ENCODE assay signal across 18 mouse cellular contexts in genomic region chr9:56368814-56369213, GRCm38 (mm10). TPM values are rescaled to one million over a fixed set of nuclear protein-coding genes. Genes with fewer than 3 reads are reported as not detected.
A peak's percentile ranks its signal among the peaks of the same experiment; 100 is the strongest.
DNase-seq lines count a peak whose midpoint lies in the region; ATAC-seq and TF ChIP-seq lines count a peak whose summit lies in the region.
"Had no signal": no experiment of that assay in that cellular context is flagged by ENCODE, and none has a peak within 500 bp of the region (broad histone marks: within the 10 kb centered on the region; RNA-seq: fewer than 3 reads in every experiment).

No protein-coding gene starts in this region.

- no peak for TF ChIP-seq CTCF in testis, adult 2 months (IDR thresholded peaks at IDR 0.05; ENCODE audit: control insufficient read depth, insufficient read depth, insufficient replicate concordance, low read depth, low read length)

- no peaks in the 10 kb centered on the region for H3K27me3 ChIP-seq in kidney, embryonic 14.5 days (ENCODE audit: control insufficient read depth, insufficient read depth, low read length)
- no peaks in the 10 kb centered on the region for H3K27me3 ChIP-seq in testis, adult 2 months (ENCODE audit: control insufficient read depth, insufficient read depth, low read length)
- H3K27me3 ChIP-seq: forebrain, embryonic 12.5 days; hindbrain, embryonic 12.5 days had no signal

- H3K9ac ChIP-seq in kidney, embryonic 14.5 days (ENCODE audit: low read depth, low read length) = no peak overlapping the region
- H3K9ac ChIP-seq: forebrain, embryonic 12.5 days; hindbrain, embryonic 12.5 days had no signal

- no peak overlapping the region for H3K4me3 ChIP-seq in kidney, embryonic 14.5 days (ENCODE audit: low read length)
- H3K4me3 ChIP-seq in testis, adult 2 months (ENCODE audit: control insufficient read depth, low read depth, low read length) = no peak overlapping the region
- H3K4me3 ChIP-seq: forebrain, embryonic 12.5 days; hindbrain, embryonic 12.5 days had no signal

- H3K27ac ChIP-seq in kidney, embryonic 14.5 days (ENCODE audit: low read depth, low read length) = peak overlapping the region; percentile 3; the same call in 1 of the 2 replicates
- peak overlapping the region; percentile 49; the same call in 1 of the 2 replicates for H3K27ac ChIP-seq in testis, adult 2 months (ENCODE audit: control insufficient read depth, insufficient read depth, low read depth, low read length)
- H3K27ac ChIP-seq: forebrain, embryonic 12.5 days; hindbrain, embryonic 12.5 days had no signal

- no peaks in the 10 kb centered on the region for H3K36me3 ChIP-seq in kidney, embryonic 14.5 days (ENCODE audit: control insufficient read depth, insufficient read depth, low read length)
- no peaks in the 10 kb centered on the region for H3K36me3 ChIP-seq in testis, adult 2 months (ENCODE audit: control insufficient read depth, insufficient read depth, low read length)
- H3K36me3 ChIP-seq: forebrain, embryonic 12.5 days; hindbrain, embryonic 12.5 days had no signal

- ATAC-seq in kidney, embryonic 14.5 days (ENCODE audit: low FRiP score, low TSS enrichment) = no peak
- ATAC-seq in erythroid progenitor cell, adult 5-6 weeks (replicated peaks; ENCODE audit: low FRiP score, poor library complexity, severe bottlenecking) = no peak
- ATAC-seq: activated CD4-positive, CD25-positive, alpha-beta regulatory T cell, adult 4 months; inflammation-experienced regulatory T-cells, adult 6 months had no signal

- peak; percentile 22 to 26 for DNase-seq in heart, adult 18-20 months
- no peak for DNase-seq in heart, postnatal 25 days (ENCODE audit: low spot score)
- no peak for DNase-seq in kidney, adult 8-10 months
- DNase-seq in testis, postnatal 10 days (ENCODE audit: low spot score) = no peak
- DNase-seq in cerebellum, adult 9-11 months = no peak
- DNase-seq: cerebellum, postnatal 25 days; gastrocnemius, postnatal 14 days; lung, adult 2 months; midbrain, embryonic 14.5 days; right cerebral cortex, postnatal 4 days; thymus, adult 2 months had no signal

- H3K9me3 ChIP-seq in kidney, embryonic 14.5 days (ENCODE audit: control insufficient read depth, low read length) = no peaks in the 10 kb centered on the region
- H3K9me3 ChIP-seq: forebrain, embryonic 12.5 days; hindbrain, embryonic 12.5 days had no signal

- no peak for TF ChIP-seq POLR2A in testis, adult 2 months (IDR thresholded peaks at IDR 0.05; ENCODE audit: control insufficient read depth, low read depth, low read length)

- 52% methylated on average over 3 of the region's 3 CpGs for WGBS in kidney, embryonic 14.5 days

- intact Hi-C loops in heart, postnatal 25 days (cut with DNase I) = no loop called here

- no peak overlapping the region for H3K4me2 ChIP-seq in kidney, embryonic 14.5 days (replicated peaks; ENCODE audit: low read depth, low read length)
- H3K4me2 ChIP-seq: forebrain, embryonic 12.5 days; hindbrain, embryonic 12.5 days had no signal

- no peaks in the 10 kb centered on the region for H3K4me1 ChIP-seq in kidney, embryonic 14.5 days (ENCODE audit: control insufficient read depth, insufficient read depth, low read length)
- no peaks in the 10 kb centered on the region for H3K4me1 ChIP-seq in testis, adult 2 months (ENCODE audit: control insufficient read depth, insufficient read depth, low read length)
- H3K4me1 ChIP-seq: forebrain, embryonic 12.5 days; hindbrain, embryonic 12.5 days had no signal

RNA-seq across cellular contexts. Expression of gene Peak1, which starts 49.1 kb away (rescaled TPM):
- total RNA-seq in heart, adult 18-20 months (2021) = 10 to 100 TPM; 34.9 to 35.1 TPM
- total RNA-seq in heart, postnatal 25 days (2021) = 10 to 100 TPM; 35.1 to 38.0 TPM
- 18.4 and 23.1 TPM in 2 replicates for polyA plus RNA-seq in kidney, embryonic 14.5 days (2014; fragmentation: Nextera tagmentation; extraction: Ambion mirVana)
- 5.2 and 5.5 TPM in 2 replicates for polyA plus RNA-seq in testis, adult 2 months (2012; rRNA removed)
- total RNA-seq in erythroid progenitor cell, adult 5-6 weeks (2015; ENCODE audit: low replicate concordance) = 6.3 and 18.7 TPM in 2 replicates
- total RNA-seq in erythroid progenitor cell, adult 5-6 weeks (2017; ENCODE audit: low replicate concordance) = 0.90 and 3.2 TPM in 2 replicates

RNA-seq across cellular contexts. Expression of gene Hmg20a, which starts 49.6 kb away (rescaled TPM):
- total RNA-seq in heart, adult 18-20 months (2021) = 10 to 100 TPM; 15.6 to 18.4 TPM
- total RNA-seq in heart, postnatal 25 days (2021) = 10 to 100 TPM; 20.0 to 24.2 TPM
- polyA plus RNA-seq in kidney, embryonic 14.5 days (2014; fragmentation: Nextera tagmentation; extraction: Ambion mirVana) = 39.9 and 64.3 TPM in 2 replicates
- 6.8 and 7.9 TPM in 2 replicates for polyA plus RNA-seq in testis, adult 2 months (2012; rRNA removed)
- 7.2 and 10.9 TPM in 2 replicates for total RNA-seq in erythroid progenitor cell, adult 5-6 weeks (2015; ENCODE audit: low replicate concordance)
- total RNA-seq in erythroid progenitor cell, adult 5-6 weeks (2017; ENCODE audit: low replicate concordance) = 4.0 and 8.0 TPM in 2 replicates

Comparison
In these comparisons a context has a peak if more than half of its experiments do, and no peak if none do; other contexts are left out.
1. DNase-seq: peak in heart, adult 18-20 months (2 of 2); none in heart, postnatal 25 days (single experiment), kidney, adult 8-10 months (0 of 2), testis, postnatal 10 days (single experiment) and cerebellum, adult 9-11 months (single experiment).